Mouse (Mus musculus): ENCODE data around the gene Zfp174. TPM values are rescaled to one million over a fixed set of nuclear protein-coding genes. Genes with fewer than 3 reads are reported as not detected.
"Not testable (repeated sequence)": the region's sequence is repeated elsewhere in the genome, so short reads cannot be mapped to it uniquely, and the experiment has no call there.

Gene Zfp174
- polyA plus RNA-seq, 1 experiment: 0.65 TPM

GRCm38 (mm10) chr16:3835461-3835860, 11.6 kb upstream of the Zfp174 start:
- Histone ChIP-seq H3K4me1 (ENCODE audit: control insufficient read depth, insufficient read depth, insufficient read length) (no peaks in the 10 kb centered on the region), H3K4me3 (ENCODE audit: extremely low read depth, insufficient read depth, insufficient read length) (no peak overlapping the region), H3K27ac (ENCODE audit: insufficient read depth, low read length) (no peak overlapping the region), H3K27me3 (ENCODE audit: control insufficient read depth, insufficient read depth, low read length) (no peaks in the 10 kb centered on the region; the same call in 1 of the 2 replicates), H3K36me3 (ENCODE audit: control insufficient read depth, insufficient read depth, low read length) (no peaks in the 10 kb centered on the region)
- TF ChIP-seq POLR2A (IDR thresholded peaks at IDR 0.05; ENCODE audit: low read depth, low read length) (no peak), CTCF (IDR thresholded peaks at IDR 0.05; ENCODE audit: extremely low read depth, insufficient read depth, insufficient read length, insufficient replicate concordance) (no peak)
- no peak for DNase-seq (ENCODE audit: low read depth in 1 of 2, low spot score in 2 of 2)
- WGBS: 86% methylated on average over 2 of the region's 2 CpGs

GRCm38 (mm10) chr16:3839157-3839885, 7.7 kb upstream of the Zfp174 start:
- no peak overlapping the region for H3K4me3 ChIP-seq (ENCODE audit: extremely low read depth, insufficient read depth, insufficient read length)
- no peaks in the 10 kb centered on the region for H3K36me3 ChIP-seq (ENCODE audit: control insufficient read depth, insufficient read depth, low read length)
- H3K4me1 ChIP-seq (ENCODE audit: control insufficient read depth, insufficient read depth, insufficient read length): no peaks in the 10 kb centered on the region
- no peaks in the 10 kb centered on the region; the same call in 1 of the 2 replicates for H3K27me3 ChIP-seq (ENCODE audit: control insufficient read depth, insufficient read depth, low read length)
- 64% methylated on average over 17 of the region's 17 CpGs for WGBS
- H3K27ac ChIP-seq (ENCODE audit: insufficient read depth, low read length): no peak overlapping the region
- DNase-seq (ENCODE audit: low read depth in 1 of 2, low spot score in 2 of 2): peak in 1 of 2 experiments; percentile 17
- TF ChIP-seq CTCF (IDR thresholded peaks at IDR 0.05; ENCODE audit: extremely low read depth, insufficient read depth, insufficient read length, insufficient replicate concordance): peak; percentile 9; the same call in 1 of the 2 replicates
- TF ChIP-seq POLR2A (IDR thresholded peaks at IDR 0.05; ENCODE audit: low read depth, low read length): no peak

- WGBS: 50% methylated on average over 4 of the region's 4 CpGs
- Histone ChIP-seq H3K4me1 (ENCODE audit: control insufficient read depth, insufficient read depth, insufficient read length) (no peaks in the 10 kb centered on the region), H3K4me3 (ENCODE audit: extremely low read depth, insufficient read depth, insufficient read length) (no peak overlapping the region), H3K27me3 (ENCODE audit: control insufficient read depth, insufficient read depth, low read length) (no peaks in the 10 kb centered on the region), H3K36me3 (ENCODE audit: control insufficient read depth, insufficient read depth, low read length) (no peaks in the 10 kb centered on the region), H3K27ac (ENCODE audit: insufficient read depth, low read length) (no peak overlapping the region)
- TF ChIP-seq CTCF (IDR thresholded peaks at IDR 0.05; ENCODE audit: extremely low read depth, insufficient read depth, insufficient read length, insufficient replicate concordance): no peak
- TF ChIP-seq POLR2A (IDR thresholded peaks at IDR 0.05; ENCODE audit: low read depth, low read length): no peak
- DNase-seq (ENCODE audit: low read depth in 1 of 2, low spot score in 2 of 2): no peak
These were observed 4.1 kb upstream of the Zfp174 start for GRCm38 (mm10) chr16:3842989-3843388.

GRCm38 (mm10) chr16:3843796-3844195, 3.3 kb upstream of the Zfp174 start:
- Histone ChIP-seq H3K4me1 (ENCODE audit: control insufficient read depth, insufficient read depth, insufficient read length) (no peaks in the 10 kb centered on the region), H3K27me3 (ENCODE audit: control insufficient read depth, insufficient read depth, low read length) (no peaks in the 10 kb centered on the region)
- WGBS: 83% methylated on average over 1 of the region's 1 CpGs

GRCm38 (mm10) chr16:3847871-3848270, 803 bp downstream of the Zfp174 start:
- H3K27me3 ChIP-seq (ENCODE audit: control insufficient read depth, insufficient read depth, low read length): no peaks in the 10 kb centered on the region
- TF ChIP-seq CTCF (IDR thresholded peaks at IDR 0.05; ENCODE audit: extremely low read depth, insufficient read depth, insufficient read length, insufficient replicate concordance): no peak
- no peak for TF ChIP-seq POLR2A (IDR thresholded peaks at IDR 0.05; ENCODE audit: low read depth, low read length)
- H3K4me3 ChIP-seq (ENCODE audit: extremely low read depth, insufficient read depth, insufficient read length): no peak overlapping the region
- 80% methylated on average over 4 of the region's 4 CpGs for WGBS
- H3K36me3 ChIP-seq (ENCODE audit: control insufficient read depth, insufficient read depth, low read length): no peaks in the 10 kb centered on the region
- H3K27ac ChIP-seq (ENCODE audit: insufficient read depth, low read length): no peak overlapping the region
- DNase-seq (ENCODE audit: low read depth in 1 of 2, low spot score in 2 of 2): no peak
- no peaks in the 10 kb centered on the region for H3K4me1 ChIP-seq (ENCODE audit: control insufficient read depth, insufficient read depth, insufficient read length)

More at GRCm38 (mm10) chr16:3843796-3844195, 3.3 kb upstream of the Zfp174 start:
- no peak overlapping the region for H3K27ac ChIP-seq (ENCODE audit: insufficient read depth, low read length)
- no peak for TF ChIP-seq CTCF (IDR thresholded peaks at IDR 0.05; ENCODE audit: extremely low read depth, insufficient read depth, insufficient read length, insufficient replicate concordance)
- TF ChIP-seq POLR2A (IDR thresholded peaks at IDR 0.05; ENCODE audit: low read depth, low read length): no peak
- no peak for DNase-seq (ENCODE audit: low read depth in 1 of 2, low spot score in 2 of 2)
- no peak overlapping the region for H3K4me3 ChIP-seq (ENCODE audit: extremely low read depth, insufficient read depth, insufficient read length)
- no peaks in the 10 kb centered on the region for H3K36me3 ChIP-seq (ENCODE audit: control insufficient read depth, insufficient read depth, low read length)

- TF ChIP-seq POLR2A (IDR thresholded peaks at IDR 0.05; ENCODE audit: low read depth, low read length): no peak
- TF ChIP-seq CTCF (IDR thresholded peaks at IDR 0.05; ENCODE audit: extremely low read depth, insufficient read depth, insufficient read length, insufficient replicate concordance): no peak
- no peaks in the 10 kb centered on the region for H3K27me3 ChIP-seq (ENCODE audit: control insufficient read depth, insufficient read depth, low read length)
- DNase-seq (ENCODE audit: low read depth in 1 of 2, low spot score in 2 of 2): no peak
- H3K36me3 ChIP-seq (ENCODE audit: control insufficient read depth, insufficient read depth, low read length): no peaks in the 10 kb centered on the region
- no peak overlapping the region for H3K27ac ChIP-seq (ENCODE audit: insufficient read depth, low read length)
- 82% methylated on average over 3 of the region's 3 CpGs for WGBS
- no peaks in the 10 kb centered on the region for H3K4me1 ChIP-seq (ENCODE audit: control insufficient read depth, insufficient read depth, insufficient read length)
- no peak overlapping the region for H3K4me3 ChIP-seq (ENCODE audit: extremely low read depth, insufficient read depth, insufficient read length)
These were observed 1.3 kb downstream of the Zfp174 start for GRCm38 (mm10) chr16:3848416-3848815.

GRCm38 (mm10) chr16:3851301-3851700, 4.2 kb downstream of the Zfp174 start:
- WGBS: 89% methylated on average over 13 of the region's 13 CpGs
- not testable (repeated sequence) for DNase-seq (ENCODE audit: low read depth in 1 of 2, low spot score in 2 of 2); H3K27me3 ChIP-seq (ENCODE audit: control insufficient read depth, insufficient read depth, low read length); H3K27ac ChIP-seq (ENCODE audit: insufficient read depth, low read length); H3K4me1 ChIP-seq (ENCODE audit: control insufficient read depth, insufficient read depth, insufficient read length); H3K4me3 ChIP-seq (ENCODE audit: extremely low read depth, insufficient read depth, insufficient read length); H3K36me3 ChIP-seq (ENCODE audit: control insufficient read depth, insufficient read depth, low read length)
